Mouse (Mus musculus) CH12.LX (cell line): ENCODE data around the gene Cbx4. TPM values are rescaled to one million over a fixed set of nuclear protein-coding genes. Genes with fewer than 3 reads are reported as not detected.

Experiments used
- DNase-seq: peaks from one replicate; pipeline ENCODE4 v3.0.0-alpha.2; 2013; ENCODE audit errors: extremely low read depth
- H3K27ac ChIP-seq: 2 replicates; pipeline ENCODE4 v1.5.1; 2012; ENCODE audit warnings: low read depth, mild to moderate bottlenecking, control low read depth, moderate library complexity; ENCODE audit not compliant: insufficient read depth
- H3K27me3 ChIP-seq: replicated peaks from 2 replicates; pipeline ENCODE3; 2012; ENCODE audit warnings: inconsistent platforms
- H3K36me3 ChIP-seq, 2 experiments: replicated peaks in 1 of 2; 2 replicates each; pipeline versions ENCODE3 to v1.6.1; 2012; ENCODE audit warnings: inconsistent platforms in 1 of 2, low read length in 1 of 2, mild to moderate bottlenecking in 1 of 2, mixed read lengths in 1 of 2, moderate library complexity in 1 of 2; ENCODE audit not compliant: control insufficient read depth in 1 of 2, insufficient read depth in 1 of 2
- H3K4me1 ChIP-seq, 2 experiments: 2 replicates each; pipeline ENCODE4 v1.6.1; 2012; ENCODE audit warnings: inconsistent platforms in 1 of 2, moderate library complexity in 1 of 2; ENCODE audit not compliant: insufficient read depth in 2 of 2, control insufficient read depth in 1 of 2
- H3K4me2 ChIP-seq: 2 replicates; pipeline ENCODE4 v1.6.1; 2012; ENCODE audit warnings: low read depth, mild to moderate bottlenecking, control low read depth; ENCODE audit not compliant: poor library complexity, insufficient read depth, severe bottlenecking
- H3K4me3 ChIP-seq, 3 experiments: fragments of 150-350 bp in 1 of 3; sonication (generic) in 1 of 3; replicated peaks in 1 of 3; 2 replicates each; pipeline versions ENCODE3 to v1.5.1; 2011 to 2012; ENCODE audit warnings: low read depth in 2 of 3, low read length in 2 of 3, mild to moderate bottlenecking in 2 of 3, moderate library complexity in 2 of 3, control low read depth in 1 of 3, improper control_type of control experiment in 1 of 3, inconsistent platforms in 1 of 3, mixed read lengths in 1 of 3; ENCODE audit not compliant: poor library complexity in 1 of 3
- H3K79me2 ChIP-seq: replicated peaks from 2 replicates; pipeline ENCODE4 v1.6.1; 2012; ENCODE audit warnings: mild to moderate bottlenecking, moderate library complexity; ENCODE audit not compliant: control insufficient read depth, poor library complexity, insufficient read depth, severe bottlenecking; ENCODE audit errors: extremely low read depth
- H3K9ac ChIP-seq: 2 replicates; pipeline ENCODE4 v1.6.1; 2012; ENCODE audit warnings: low read depth, mild to moderate bottlenecking, control low read depth, moderate library complexity; ENCODE audit not compliant: insufficient read depth
- H3K9me3 ChIP-seq: replicated peaks from 2 replicates; pipeline ENCODE3; 2012; ENCODE audit warnings: low read length, inconsistent platforms, mixed read lengths
- BHLHE40 ChIP-seq: IDR thresholded peaks from 2 replicates; pipeline ENCODE4 v1.6.1; 2011; ENCODE audit warnings: mild to moderate bottlenecking, low read depth, low read length, improper control_type of control experiment
- CHD2 ChIP-seq: IDR thresholded peaks from 2 replicates; pipeline ENCODE4 v1.6.1; 2011; ENCODE audit warnings: low read length, improper control_type of control experiment
- CTCF ChIP-seq, 2 experiments: IDR thresholded peaks in 1 of 2; conservative IDR thresholded peaks in 1 of 2; 2 replicates each; pipeline ENCODE4 v1.5.1; 2011 to 2012; ENCODE audit warnings: low read depth in 2 of 2, low read length in 2 of 2, improper control_type of control experiment in 1 of 2, inconsistent platforms in 1 of 2, mild to moderate bottlenecking in 1 of 2, moderate library complexity in 1 of 2
- E2F4 ChIP-seq: IDR thresholded peaks from 2 replicates; pipeline ENCODE4 v1.6.1; 2011; ENCODE audit warnings: low read depth, low read length, improper control_type of control experiment; ENCODE audit not compliant: insufficient replicate concordance
- ELF1 ChIP-seq: IDR thresholded peaks from 2 replicates; pipeline ENCODE4 v1.6.1; 2014; ENCODE audit warnings: low read depth, mild to moderate bottlenecking, inconsistent platforms, low read length, improper control_type of control experiment
- EP300 ChIP-seq: IDR thresholded peaks from 2 replicates; pipeline ENCODE4 v1.6.1; 2011; ENCODE audit warnings: low read length, improper control_type of control experiment
- ETS1 ChIP-seq: conservative IDR thresholded peaks from 2 replicates; pipeline ENCODE4 v1.6.1; 2012; ENCODE audit warnings: low read depth, mild to moderate bottlenecking, inconsistent platforms, low read length, improper control_type of control experiment, moderate library complexity
- IRF4 ChIP-seq: IDR thresholded peaks from 2 replicates; pipeline ENCODE4 v1.6.1; 2014; ENCODE audit warnings: low read depth, mild to moderate bottlenecking, inconsistent platforms, low read length, improper control_type of control experiment
- KAT2A ChIP-seq: IDR thresholded peaks from 2 replicates; pipeline ENCODE4 v1.6.1; 2012; ENCODE audit warnings: low read length, improper control_type of control experiment, inconsistent platforms; ENCODE audit not compliant: insufficient replicate concordance
- MAX ChIP-seq: IDR thresholded peaks from 2 replicates; pipeline ENCODE4 v1.6.1; 2011; ENCODE audit warnings: low read length, improper control_type of control experiment
- MAZ ChIP-seq: IDR thresholded peaks from 2 replicates; pipeline ENCODE4 v1.6.1; 2012; ENCODE audit warnings: low read depth, mild to moderate bottlenecking, inconsistent platforms, low read length, improper control_type of control experiment, moderate library complexity
- MXI1 ChIP-seq: IDR thresholded peaks from 2 replicates; pipeline ENCODE4 v1.6.1; 2011; ENCODE audit warnings: mild to moderate bottlenecking, low read depth, low read length, improper control_type of control experiment
- MYC ChIP-seq: IDR thresholded peaks from 2 replicates; pipeline ENCODE4 v1.6.1; 2011; ENCODE audit warnings: low read depth, mild to moderate bottlenecking, improper control_type of control experiment, low read length
- NELFE ChIP-seq: IDR thresholded peaks from 2 replicates; pipeline ENCODE4 v1.6.1; 2011; ENCODE audit warnings: low read depth, low read length, improper control_type of control experiment
- NRF1 ChIP-seq: IDR thresholded peaks from 2 replicates; pipeline ENCODE4 v1.6.1; 2014; ENCODE audit warnings: low read depth, mild to moderate bottlenecking, inconsistent platforms, low read length, improper control_type of control experiment, moderate library complexity
- PAX5 ChIP-seq: IDR thresholded peaks from 2 replicates; pipeline ENCODE4 v1.6.1; 2012; ENCODE audit warnings: low read length, inconsistent platforms, mixed read lengths
- POLR2A ChIP-seq: IDR thresholded peaks from 2 replicates; pipeline ENCODE4 v1.6.1; 2011; ENCODE audit warnings: low read depth, mild to moderate bottlenecking, improper control_type of control experiment, low read length
- POLR2AphosphoS2 ChIP-seq: IDR thresholded peaks from 2 replicates; pipeline ENCODE4 v1.6.1; 2011; ENCODE audit warnings: low read depth, low read length, improper control_type of control experiment
- RAD21 ChIP-seq: IDR thresholded peaks from 2 replicates; pipeline ENCODE4 v1.6.1; 2011; ENCODE audit warnings: low read depth, mild to moderate bottlenecking, low read length, improper control_type of control experiment, moderate library complexity
- SIN3A ChIP-seq: IDR thresholded peaks from 2 replicates; pipeline ENCODE4 v1.6.1; 2012; ENCODE audit warnings: low read length, improper control_type of control experiment, inconsistent platforms
- TBP ChIP-seq: conservative IDR thresholded peaks from 2 replicates; pipeline ENCODE4 v1.6.1; 2011; ENCODE audit warnings: low read depth, low read length, improper control_type of control experiment
- TCF12 ChIP-seq: IDR thresholded peaks from 2 replicates; pipeline ENCODE4 v1.6.1; 2014; ENCODE audit warnings: low read depth, mild to moderate bottlenecking, inconsistent platforms, low read length, improper control_type of control experiment
- UBTF ChIP-seq: IDR thresholded peaks from 2 replicates; pipeline ENCODE4 v1.6.1; 2012; ENCODE audit warnings: low read depth, mild to moderate bottlenecking, inconsistent platforms, low read length, improper control_type of control experiment, moderate library complexity
- USF1 ChIP-seq: IDR thresholded peaks from 2 replicates; pipeline ENCODE4 v1.6.1; 2014; ENCODE audit warnings: low read depth, mild to moderate bottlenecking, inconsistent platforms, low read length, improper control_type of control experiment
- ZC3H11A ChIP-seq: IDR thresholded peaks from 2 replicates; pipeline ENCODE4 v1.6.1; 2012; ENCODE audit warnings: low read depth, mild to moderate bottlenecking, inconsistent platforms, low read length, improper control_type of control experiment
- ZKSCAN1 ChIP-seq: IDR thresholded peaks from 2 replicates; pipeline ENCODE4 v1.6.1; 2012; ENCODE audit warnings: low read depth, inconsistent platforms, low read length, improper control_type of control experiment, borderline replicate concordance
- ZMIZ1 ChIP-seq: IDR thresholded peaks from 2 replicates; pipeline ENCODE4 v1.6.1; 2012; ENCODE audit warnings: low read depth, mild to moderate bottlenecking, inconsistent platforms, low read length, improper control_type of control experiment
- dilution Hi-C: fragments of 300-500 bp; cut with MboI; formaldehyde crosslinking; loops from 2 replicates; pipeline ENCODE4 v1.14.3; 2020; ENCODE audit warnings: low sequenced_read_pairs; ENCODE audit not compliant: extremely low pct_unique_long_range_greater_than_20kb, extremely low pct_ligation_motif_present
- in situ Hi-C: fragments of 300-500 bp; cut with MboI; formaldehyde crosslinking; loops from 3 replicates; pipeline ENCODE4 v1.14.3; 2019; ENCODE audit warnings: low sequenced_read_pairs, low pct_ligation_motif_present, low pct_unique_long_range_greater_than_20kb, mixed read lengths
- polyA plus RNA-seq: library from polyadenylated mRNA; unstranded; fragments of >175 nt; gene quantifications from 2 replicates; pipeline ENCODE4 v1.2.1, GENCODE M21; 2012; ENCODE audit warnings: low read depth; ENCODE audit not compliant: insufficient read length
- total RNA-seq, 2 experiments: library from RNA; depleted of rRNA; stranded (reverse); fragments of 300-350 nt in 1 of 2; fragments of >200 nt in 1 of 2; gene quantifications; 2 replicates each; pipeline ENCODE4 v1.2.3; 2012 to 2014

Cbx4 gene
- total and polyA plus RNA-seq, 3 experiments: 15.0 to 40.4 (median 26.0) TPM

DNA sequence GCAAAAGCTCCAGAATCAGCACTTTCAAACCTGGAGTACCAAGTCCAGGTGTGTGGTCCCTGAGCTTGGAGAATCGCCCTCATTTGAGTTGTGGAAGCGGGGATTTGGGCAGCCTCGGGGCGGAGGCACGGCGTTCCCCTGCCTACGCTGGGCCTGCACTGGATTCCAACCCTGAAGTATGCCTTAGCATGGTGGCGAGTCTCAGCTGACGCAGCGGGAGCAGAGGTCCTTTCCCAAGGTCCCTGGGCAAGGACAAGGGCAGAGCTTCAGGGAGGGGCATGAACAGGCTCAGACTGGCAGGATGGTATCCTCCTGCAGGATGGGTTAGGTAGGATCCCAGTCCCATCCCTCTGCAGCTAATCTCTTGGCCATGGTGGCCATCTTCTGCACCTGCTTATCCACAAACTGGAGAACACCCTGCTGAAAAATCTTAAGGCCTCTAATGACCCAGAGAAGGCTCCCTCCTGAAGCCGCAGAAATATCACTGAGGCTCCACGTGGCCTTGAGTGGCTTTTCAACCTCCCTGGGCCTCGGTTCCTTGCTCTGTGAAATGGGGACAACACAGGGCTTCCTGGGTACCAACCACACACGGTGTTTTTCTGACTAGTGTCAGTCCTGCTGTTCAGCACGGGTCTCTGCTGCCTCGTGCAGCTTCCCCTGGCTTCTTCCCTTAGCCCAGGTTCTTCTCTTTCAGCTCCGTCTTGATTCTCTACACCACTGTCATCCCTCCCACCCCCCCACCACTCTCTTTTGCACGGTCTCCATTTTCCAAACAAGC, 43.4 kb upstream of the Cbx4 start:
- peak overlapping the region; percentile 57 for H3K4me2 ChIP-seq
- TF ChIP-seq MAX (peak; percentile 70; the same call in 1 of the 2 replicates), MXI1 (no peak), CTCF (conservative IDR thresholded peaks at IDR 0.05 in 1 of 2, IDR thresholded peaks at IDR 0.05 in 1 of 2; ENCODE audit: low read depth in 2 of 2, low read length in 2 of 2) (no peak), ELF1 (peak; percentile 35; the same call in 1 of the 2 replicates), BHLHE40 (peak; percentile 70), TBP (peak; percentile 61; the same call in 1 of the 2 replicates), IRF4 (peak; percentile 8; the same call in 1 of the 2 replicates), NRF1 (0 out of 2 replicates have a peak, but pooled peaks have one; percentile 10), USF1 (no peak), MYC (peak; percentile 47; the same call in 1 of the 2 replicates), UBTF (peak; percentile 80), KAT2A (0 out of 2 replicates have a peak, but pooled peaks have one; percentile 5), E2F4 (no peak), TCF12 (0 out of 2 replicates have a peak, but pooled peaks have one; percentile 6)
- TF ChIP-seq, all 38 proteins: peak for 10
- H3K9me3 ChIP-seq: peaks cover 8% of the 10 kb centered on the region
- in situ Hi-C loops (loop anchor here (5.0 to 10.0 kb wide), 2 partner anchors 37 to 55 kb away; no protein-coding TSS in a partner anchor), dilution Hi-C loops (no loop called here)
- H3K4me1 ChIP-seq: peaks cover 67 to 96% of the 10 kb centered on the region in 2 experiments
- no peaks in the 10 kb centered on the region for H3K27me3 ChIP-seq
- H3K79me2 ChIP-seq: no peaks in the 10 kb centered on the region
- peak overlapping the region in 2 of 3 experiments; percentile 1 to 14 for H3K4me3 ChIP-seq
- no peak for DNase-seq
- no peaks in the 10 kb centered on the region for H3K36me3 ChIP-seq
- peak overlapping the region; percentile 3; the same call in 1 of the 2 replicates for H3K9ac ChIP-seq
- peak overlapping the region; percentile 87 for H3K27ac ChIP-seq

DNA sequence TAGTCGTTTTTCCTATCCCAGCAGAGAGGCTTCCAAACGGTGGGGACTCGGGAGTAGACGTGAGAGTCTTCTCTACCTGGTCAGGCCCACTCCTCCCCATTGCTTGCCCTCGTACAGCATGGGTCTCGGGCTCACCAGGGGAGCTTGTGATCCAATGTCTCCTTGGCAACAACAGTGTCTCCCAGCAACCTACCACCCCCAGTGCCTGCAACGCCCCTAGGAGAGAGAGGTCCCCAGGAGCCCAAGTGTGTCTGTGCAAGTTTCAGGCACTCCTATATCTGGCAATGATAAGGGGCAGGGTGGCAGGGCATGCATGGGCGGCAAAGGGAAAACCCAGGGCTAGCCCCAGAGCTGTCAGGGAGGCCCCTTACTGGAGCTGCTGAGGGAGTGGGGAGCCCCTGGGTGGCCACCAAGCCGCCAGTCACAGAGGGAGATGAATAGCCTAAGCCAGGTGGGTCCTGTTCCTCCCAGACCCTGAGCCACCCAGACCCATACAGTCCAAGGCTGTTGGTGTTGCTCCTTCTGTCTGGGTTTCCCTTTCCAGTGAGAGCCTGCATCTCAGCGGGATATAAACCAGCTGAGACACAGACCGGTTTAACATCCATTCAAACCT, 42.8 kb upstream of the Cbx4 start:
- no peaks in the 10 kb centered on the region for H3K36me3 ChIP-seq
- dilution Hi-C loops: no loop called here
- in situ Hi-C loops: loop anchor here (5.0 kb wide), 1 partner anchor 36 kb away; no protein-coding TSS in a partner anchor
- H3K27ac ChIP-seq: peak overlapping the region; percentile 87
- H3K27me3 ChIP-seq: no peaks in the 10 kb centered on the region
- H3K4me2 ChIP-seq: peak overlapping the region; percentile 57
- no peaks in the 10 kb centered on the region for H3K79me2 ChIP-seq
- H3K9ac ChIP-seq: peak overlapping the region; percentile 50
- DNase-seq: peak; percentile 76
- H3K4me3 ChIP-seq: peak overlapping the region in 1 of 3 experiments; percentile 14
- H3K9me3 ChIP-seq: peaks cover 8% of the 10 kb centered on the region
- peaks cover 64 to 97% of the 10 kb centered on the region in 2 experiments for H3K4me1 ChIP-seq
- TF ChIP-seq ZMIZ1 (peak; percentile 84), CTCF (conservative IDR thresholded peaks at IDR 0.05 in 1 of 2, IDR thresholded peaks at IDR 0.05 in 1 of 2; ENCODE audit: low read depth in 2 of 2, low read length in 2 of 2) (0 out of 4 replicates have a peak, but pooled peaks of 1 of the 2 experiments have one; percentile 4), NRF1 (peak; percentile 53; the same call in 1 of the 2 replicates), MAZ (peak; percentile 98), TBP (peak; percentile 95), NELFE (peak; percentile 64), UBTF (peak; percentile 98), POLR2AphosphoS2 (no peak), MXI1 (peak; percentile 93), EP300 (peak; percentile 90), PAX5 (no peak), ZC3H11A (no peak), ZKSCAN1 (no peak), TCF12 (peak; percentile 98), RAD21 (peak; percentile 19), CHD2 (peak; percentile 91), KAT2A (0 out of 2 replicates have a peak, but pooled peaks have one; percentile 63), BHLHE40 (peak; percentile 85), POLR2A (peak; percentile 46; the same call in 1 of the 2 replicates), SIN3A (peak; percentile 82), ETS1 (peak; percentile 97), MAX (0 out of 2 replicates have a peak, but pooled peaks have one; percentile 74)
